Mouse (Mus musculus) adrenal gland, adult 18-20 months (tissue): ENCODE measurements around the gene Acbd5. TPM values are rescaled to one million over a fixed set of nuclear protein-coding genes. Genes with fewer than 3 reads are reported as not detected.

Experiments used
- DNase-seq, 2 experiments: peaks; one replicate each; pipeline ENCODE4 v3.0.0; 2021 to 2022; ENCODE audit warnings: low spot score in 2 of 2
- total RNA-seq, 2 experiments: library from RNA; stranded (reverse); gene quantifications; 1 replicate in 1 of 2; 2 replicates in 1 of 2; pipeline ENCODE4 v1.2.3; 2021

The Acbd5 gene
- total RNA-seq, 2 experiments from 2014 or later = 64.3 to 101 TPM

DNA sequence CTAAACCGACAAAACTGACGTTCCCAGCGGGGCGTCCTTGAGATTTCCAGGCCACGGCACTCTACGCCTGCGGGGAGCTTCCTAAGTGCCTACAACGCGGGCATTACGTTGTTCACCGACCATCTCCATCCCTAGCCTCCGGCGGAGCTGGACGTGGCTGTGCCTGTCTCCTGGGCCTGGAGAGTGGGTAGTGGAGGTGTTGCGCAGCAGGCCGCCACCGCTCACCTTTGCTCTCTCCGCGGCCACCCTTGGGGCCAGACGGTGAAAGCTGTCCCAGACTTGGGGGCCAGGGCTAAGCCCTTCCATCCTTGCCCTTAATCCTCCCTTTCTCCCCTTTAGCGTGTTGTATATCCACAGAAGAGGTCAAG is 387 bp downstream of the Acbd5 start:
- no peak for DNase-seq

- DNase-seq = peak; percentile 96 to 97
These were observed 1.2 kb downstream of the Acbd5 start for GRCm38 (mm10) chr2:23068894-23069744.

- no peak for DNase-seq
These were observed 2.5 kb downstream of the Acbd5 start for GRCm38 (mm10) chr2:23070491-23070890.

DNA sequence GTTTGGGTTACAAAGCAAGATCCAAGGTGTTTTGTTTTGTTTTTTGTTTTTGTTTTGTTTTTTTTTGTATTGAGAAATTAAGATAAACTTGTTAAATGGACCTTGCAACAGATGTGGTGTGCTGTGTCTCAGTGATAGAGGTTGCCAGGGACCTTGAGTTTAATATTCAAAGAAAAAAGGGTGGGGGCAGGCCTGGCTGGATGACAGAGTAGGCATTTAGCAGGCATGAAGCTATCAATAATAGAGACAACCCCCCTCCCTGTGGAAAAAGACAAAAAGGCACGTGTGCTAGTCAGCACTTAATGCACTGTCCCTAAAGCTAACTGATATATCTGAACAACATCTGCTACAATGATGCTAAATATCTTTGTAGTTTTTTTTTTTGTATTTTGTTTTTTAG is 3.4 kb downstream of the Acbd5 start:
- no peak for DNase-seq

DNA sequence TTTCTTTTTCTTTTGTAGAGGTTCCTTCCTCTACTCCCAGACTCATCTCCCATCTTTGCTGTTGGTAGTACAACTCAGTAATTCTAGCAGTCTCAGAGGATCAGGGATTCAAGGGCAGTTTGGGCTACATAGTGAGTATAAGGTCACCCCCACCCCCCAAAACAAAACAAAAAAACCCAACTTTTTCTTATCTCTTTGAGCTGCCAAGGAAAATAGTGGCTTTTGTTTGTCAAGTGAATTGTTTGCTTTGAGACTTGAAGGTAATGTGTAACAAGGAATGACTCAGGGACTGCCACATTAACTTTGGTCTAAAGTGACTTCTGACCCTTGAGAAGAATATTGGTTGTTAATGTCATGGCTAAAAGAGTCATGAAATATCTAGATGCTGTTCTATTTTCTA is 7.9 kb downstream of the Acbd5 start:
- no peak for DNase-seq

DNA sequence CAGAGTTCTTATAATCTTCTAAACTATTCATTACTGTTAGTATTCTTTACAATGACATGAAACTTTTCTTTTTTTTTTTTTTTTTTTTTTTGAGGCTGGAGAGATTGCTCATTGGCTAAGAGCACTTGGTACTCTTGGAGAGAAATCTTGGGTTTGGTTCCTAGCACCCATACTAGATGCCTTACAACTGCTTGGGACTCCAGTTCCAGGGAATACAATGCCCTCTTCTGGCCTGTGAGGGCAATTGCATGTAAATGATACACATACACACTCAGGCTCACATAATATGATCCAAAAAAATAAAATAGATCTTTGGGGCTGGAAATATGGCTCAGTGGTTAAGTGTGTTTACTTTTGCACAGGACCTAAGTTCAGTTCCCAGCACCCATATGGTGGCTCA is 8.8 kb downstream of the Acbd5 start:
- no peak for DNase-seq

- DNase-seq = no peak
These were observed 9.7 kb downstream of the Acbd5 start for GRCm38 (mm10) chr2:23077693-23078092.

DNA sequence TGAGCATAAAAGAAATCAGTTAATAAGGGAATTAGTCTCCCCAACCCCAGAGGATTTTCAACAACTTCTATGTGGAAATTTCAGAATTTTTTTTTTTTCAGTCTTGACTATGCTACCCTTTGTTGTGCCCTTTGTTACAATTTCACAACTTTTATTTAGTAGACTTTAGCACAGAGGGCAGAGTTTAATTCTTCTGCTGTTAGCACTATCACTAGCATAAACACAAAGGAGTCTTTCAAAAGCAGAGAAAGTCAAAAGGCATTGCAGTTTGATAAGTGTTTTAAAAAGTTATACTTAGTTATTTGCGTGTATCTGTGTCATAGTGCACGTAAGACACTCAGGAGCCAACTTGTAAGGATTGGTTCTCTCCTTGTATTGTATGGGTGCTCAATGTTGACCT is 10.6 kb downstream of the Acbd5 start:
- DNase-seq = no peak

- DNase-seq = no peak
These were observed 16.6 kb downstream of the Acbd5 start for GRCm38 (mm10) chr2:23084540-23084939.

- peak in 1 of 2 experiments; percentile 9 for DNase-seq
These were observed 24.2 kb downstream of the Acbd5 start for GRCm38 (mm10) chr2:23092216-23092615.

DNA sequence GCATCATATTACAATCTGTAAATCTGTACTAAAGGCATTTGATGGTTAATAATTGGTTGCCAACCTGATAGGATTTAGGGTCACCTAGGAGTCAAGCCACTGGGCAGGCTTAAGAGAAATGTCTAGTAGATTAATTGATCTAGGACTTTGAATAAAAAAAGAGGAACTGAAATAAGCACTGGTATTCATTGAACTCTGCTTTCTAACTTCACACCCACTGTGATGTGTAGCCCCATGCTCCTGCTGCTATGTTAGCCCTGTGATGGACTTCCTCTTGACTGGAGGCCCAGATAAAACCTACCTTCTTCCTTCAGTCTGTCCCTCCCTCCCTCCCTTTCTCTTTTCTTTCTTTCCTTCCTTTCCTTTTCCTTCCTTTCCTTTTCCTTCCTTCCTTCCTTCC is 29.1 kb downstream of the Acbd5 start:
- no peak for DNase-seq

DNA sequence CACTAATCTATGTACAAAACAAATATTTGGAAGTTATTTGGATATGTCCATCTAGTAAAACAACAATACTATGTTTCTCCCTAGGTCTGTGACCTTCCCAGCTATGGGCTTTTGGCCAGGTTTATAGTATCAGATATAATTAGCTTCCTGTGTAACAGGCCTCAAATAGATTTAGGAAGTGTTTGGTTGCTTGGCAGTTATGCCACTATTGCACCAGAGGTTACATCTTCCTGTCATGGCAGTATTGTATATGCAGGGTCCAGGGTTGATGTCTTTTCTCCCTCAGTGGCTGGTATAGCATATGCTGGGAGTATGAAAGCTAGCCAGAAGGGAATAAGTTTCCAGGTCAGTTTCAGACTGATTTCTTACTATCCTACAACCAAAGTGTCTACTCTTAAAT is 34.3 kb downstream of the Acbd5 start:
- DNase-seq = no peak

GRCm38 (mm10) chr2:23119573-23119972 is 51.6 kb downstream of the Acbd5 start:
- DNase-seq = no peak

GRCm38 (mm10) chr2:23155199-23155621 is 87.2 kb downstream of the Acbd5 start:
- no peak for DNase-seq

DNA sequence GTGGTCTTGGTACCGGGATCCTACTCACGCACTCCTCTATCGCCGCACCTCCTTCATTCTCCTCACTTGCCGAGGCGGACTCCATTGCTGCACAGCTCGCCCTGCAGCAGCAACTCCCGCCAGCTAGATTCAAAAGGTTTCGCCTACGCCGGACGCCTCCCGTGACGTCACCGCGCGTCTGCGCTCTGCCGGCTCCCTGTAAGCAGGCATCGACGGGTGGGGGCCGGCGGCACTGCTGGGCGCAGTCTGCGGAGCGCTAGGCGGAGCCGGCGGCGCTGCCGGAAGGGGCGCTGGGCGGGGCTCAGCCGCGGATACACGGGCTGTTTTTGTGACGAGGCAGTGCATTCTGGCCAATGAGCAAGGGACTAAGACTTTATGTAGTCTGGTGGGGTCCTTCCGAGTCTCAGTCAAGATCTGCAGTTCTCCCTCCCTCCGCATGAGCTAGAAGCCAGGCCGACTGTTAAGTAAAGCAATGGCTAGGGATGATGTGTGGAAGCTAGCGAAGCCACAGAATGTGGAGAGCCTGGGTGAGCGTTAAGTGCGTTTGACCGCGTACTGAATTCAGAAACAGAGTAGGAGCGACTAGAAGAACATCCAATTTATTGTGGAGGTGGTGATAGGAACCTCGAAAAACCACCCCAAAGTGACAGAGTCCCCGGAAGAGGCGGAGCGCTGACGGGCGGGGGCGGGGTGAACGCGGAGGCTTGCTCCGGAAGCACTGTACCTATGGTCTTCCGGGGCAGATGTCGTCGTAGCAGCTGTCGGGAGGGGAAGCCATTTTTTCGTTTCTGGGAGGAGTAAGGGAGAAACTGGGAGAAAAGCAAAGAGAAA is 88.0 kb downstream of the Acbd5 start, which contains the start of the genes Mastl and Yme1l1:
Gene Mastl (minus strand): TSS at position 248 of the 831 bp plus-strand sequence.
Gene Yme1l1 (plus strand): TSS at position 593 of the 831 bp plus-strand sequence.
- DNase-seq = peak; percentile 93 to 96

DNA sequence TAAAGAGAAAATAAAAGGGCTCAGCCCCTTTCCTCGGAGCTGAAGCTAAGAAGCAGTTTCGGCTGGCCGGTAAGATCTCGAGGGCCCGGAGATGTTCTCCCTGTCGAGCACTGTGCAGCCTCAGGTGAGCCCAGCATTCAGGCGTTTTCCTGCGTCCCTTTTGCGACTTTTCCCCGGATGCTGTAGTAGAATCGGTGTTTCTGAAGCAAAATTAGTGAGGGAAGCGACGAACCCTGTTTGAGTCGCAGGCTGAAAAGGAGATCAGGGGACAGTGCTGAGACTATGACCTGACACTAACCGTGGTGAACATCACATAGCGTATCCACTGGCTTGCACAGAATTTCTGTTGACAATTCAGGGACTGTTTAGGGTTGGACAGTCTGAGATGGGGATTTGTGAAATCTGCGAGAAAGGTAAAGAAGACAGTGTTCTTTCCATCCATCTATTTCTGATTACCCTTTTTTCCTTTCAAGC is 88.7 kb downstream of the Acbd5 start:
- no peak for DNase-seq

Other genes starting within 250 kb of the Acbd5 start
- 10 to 100 TPM in 1 of 2 experiments, 1 to 10 TPM in 1; 7.2 to 11.0 TPM for gene Pdss1, start 172.6 kb upstream of the Acbd5 start, total RNA-seq
- gene Abi1, start 27.9 kb upstream of the Acbd5 start, total RNA-seq = 10 to 100 TPM; 61.3 to 65.6 TPM
- gene Mastl, start 87.9 kb downstream of the Acbd5 start, total RNA-seq = under 1 TPM; 0.22 to 0.53 TPM
- 10 to 100 TPM; 96.0 to 99.9 TPM for gene Yme1l1, start 88.2 kb downstream of the Acbd5 start, total RNA-seq
- not detected for gene 4931423N10Rik, start 139.3 kb downstream of the Acbd5 start, total RNA-seq